Mouse (Mus musculus) CH12.LX (cell line): ENCODE results near the gene Frem3.

Experiments used
- CTCF ChIP-seq, 2 experiments: IDR thresholded peaks in 1 of 2; conservative IDR thresholded peaks in 1 of 2; 2 replicates each; pipeline ENCODE4 v1.5.1; 2011 to 2012; ENCODE audit warnings: low read depth in 2 of 2, low read length in 2 of 2, improper control_type of control experiment in 1 of 2, inconsistent platforms in 1 of 2, mild to moderate bottlenecking in 1 of 2, moderate library complexity in 1 of 2
- ETS1 ChIP-seq: conservative IDR thresholded peaks from 2 replicates; pipeline ENCODE4 v1.6.1; 2012; ENCODE audit warnings: low read depth, mild to moderate bottlenecking, inconsistent platforms, low read length, improper control_type of control experiment, moderate library complexity
- KAT2A ChIP-seq: IDR thresholded peaks from 2 replicates; pipeline ENCODE4 v1.6.1; 2012; ENCODE audit warnings: low read length, improper control_type of control experiment, inconsistent platforms; ENCODE audit not compliant: insufficient replicate concordance
- MAX ChIP-seq: IDR thresholded peaks from 2 replicates; pipeline ENCODE4 v1.6.1; 2011; ENCODE audit warnings: low read length, improper control_type of control experiment
- MXI1 ChIP-seq: IDR thresholded peaks from 2 replicates; pipeline ENCODE4 v1.6.1; 2011; ENCODE audit warnings: mild to moderate bottlenecking, low read depth, low read length, improper control_type of control experiment
- NELFE ChIP-seq: IDR thresholded peaks from 2 replicates; pipeline ENCODE4 v1.6.1; 2011; ENCODE audit warnings: low read depth, low read length, improper control_type of control experiment
- RCOR1 ChIP-seq: conservative IDR thresholded peaks from 2 replicates; pipeline ENCODE4 v1.6.1; 2012; ENCODE audit warnings: low read depth, mild to moderate bottlenecking, inconsistent platforms, low read length, improper control_type of control experiment
- TBP ChIP-seq: conservative IDR thresholded peaks from 2 replicates; pipeline ENCODE4 v1.6.1; 2011; ENCODE audit warnings: low read depth, low read length, improper control_type of control experiment
- ZC3H11A ChIP-seq: IDR thresholded peaks from 2 replicates; pipeline ENCODE4 v1.6.1; 2012; ENCODE audit warnings: low read depth, mild to moderate bottlenecking, inconsistent platforms, low read length, improper control_type of control experiment

- TF ChIP-seq MAX (no peak), ZC3H11A (no peak), TBP (no peak), ETS1 (peak; percentile 37), KAT2A (no peak), MXI1 (no peak), RCOR1 (no peak), CTCF (conservative IDR thresholded peaks at IDR 0.05 in 1 of 2, IDR thresholded peaks at IDR 0.05 in 1 of 2; ENCODE audit: low read depth in 2 of 2, low read length in 2 of 2) (no peak), NELFE (no peak)
Observed at GRCm38 (mm10) chr8:80732326-80732725, 121.4 kb downstream of the Frem3 start.
